Mouse (Mus musculus) thymus, postnatal 25 days (tissue): ENCODE data around the gene Rnf213.

ENCODE experiments used
- DNase-seq: peaks from one replicate; pipeline ENCODE4 v3.0.0; 2022

Gene Rnf213

DNA sequence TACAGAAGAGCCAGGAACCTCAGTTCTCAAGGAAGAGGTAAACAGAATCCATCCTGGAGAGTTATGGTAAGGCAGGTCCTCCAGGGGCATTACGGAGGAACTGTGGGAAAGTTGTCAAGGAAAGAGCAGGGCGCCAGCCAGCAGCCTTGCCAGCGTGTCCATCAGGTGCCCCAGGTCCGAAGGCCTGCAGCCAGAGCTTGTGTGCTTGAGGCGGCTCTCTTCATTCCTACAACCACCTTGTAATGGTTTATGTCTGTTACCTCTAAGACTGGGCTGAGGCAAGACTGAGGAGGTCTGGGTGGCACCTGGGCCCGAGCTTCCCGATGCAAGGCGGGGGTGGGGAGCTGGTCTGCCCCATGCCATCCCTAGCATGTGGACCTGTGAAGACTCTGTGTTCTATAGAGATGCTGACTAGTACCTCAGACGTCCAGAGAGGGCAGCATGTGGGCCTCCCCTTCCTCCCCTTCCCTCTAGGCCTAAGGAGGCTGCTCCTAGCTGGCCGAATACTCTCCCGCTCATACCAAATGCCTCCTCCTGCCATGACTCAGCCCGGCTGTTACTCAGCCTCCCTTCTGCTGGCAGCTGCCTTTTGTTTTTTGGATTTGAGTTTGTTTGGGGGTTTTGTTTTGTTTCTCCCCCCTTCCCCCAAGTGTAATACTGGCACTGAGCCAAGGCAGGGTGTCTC, 123.9 kb downstream of the Rnf213 start:
- no peak for DNase-seq

DNA sequence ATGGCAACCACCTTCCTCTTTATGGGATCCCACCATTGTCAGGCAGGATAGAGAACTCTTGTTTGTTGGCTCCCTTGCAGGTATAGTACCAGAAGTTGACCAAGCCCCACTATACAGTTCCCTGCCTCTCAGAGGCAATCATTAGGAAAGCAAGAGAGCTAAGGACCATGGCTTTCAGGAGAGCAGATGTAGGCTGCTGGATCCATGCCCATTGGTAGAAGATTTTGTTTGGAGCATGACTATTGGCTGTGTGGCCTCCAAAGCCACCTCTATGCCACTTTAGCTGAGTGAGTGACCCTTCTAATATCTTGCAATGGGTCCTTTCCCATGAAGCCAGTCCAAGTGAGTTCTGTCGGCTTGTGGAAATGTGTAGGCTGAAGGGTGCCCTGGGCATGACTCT, 126.5 kb downstream of the Rnf213 start:
- no peak for DNase-seq

DNA sequence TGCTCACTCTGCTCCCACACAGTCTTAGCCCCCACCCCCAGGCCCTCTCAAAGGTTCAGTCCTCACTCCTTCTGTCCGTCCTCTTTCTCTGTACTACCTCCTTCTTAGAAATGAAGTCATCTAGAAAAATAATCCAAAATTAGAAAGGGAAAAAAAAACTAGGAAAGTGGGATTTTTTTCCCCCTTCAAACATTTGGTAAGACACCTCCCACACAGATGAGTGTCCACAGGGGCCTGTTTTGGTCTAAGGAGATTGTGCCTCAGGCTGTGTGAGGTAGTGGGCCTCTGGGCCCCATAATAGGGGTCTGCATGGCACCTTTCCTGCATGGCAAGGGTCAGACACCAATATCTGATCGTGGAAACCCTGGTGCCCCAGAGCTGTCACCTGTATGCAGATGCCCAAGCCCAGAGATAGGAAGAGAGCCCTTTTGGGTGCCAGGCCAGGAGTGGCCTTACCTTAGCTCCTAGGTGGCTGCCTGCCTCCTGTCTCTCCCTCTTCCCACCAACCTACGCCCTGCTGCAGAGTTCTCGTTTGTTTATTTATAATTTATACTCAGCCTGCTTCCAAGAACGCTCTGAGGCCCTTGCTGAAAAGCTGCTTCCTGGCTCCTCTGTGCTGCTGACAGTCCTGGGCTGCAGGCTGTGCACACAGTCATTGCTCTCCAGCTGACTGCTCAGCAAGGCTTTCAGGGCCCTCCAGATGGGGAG, 127.3 kb downstream of the Rnf213 start:
- no peak for DNase-seq

DNA sequence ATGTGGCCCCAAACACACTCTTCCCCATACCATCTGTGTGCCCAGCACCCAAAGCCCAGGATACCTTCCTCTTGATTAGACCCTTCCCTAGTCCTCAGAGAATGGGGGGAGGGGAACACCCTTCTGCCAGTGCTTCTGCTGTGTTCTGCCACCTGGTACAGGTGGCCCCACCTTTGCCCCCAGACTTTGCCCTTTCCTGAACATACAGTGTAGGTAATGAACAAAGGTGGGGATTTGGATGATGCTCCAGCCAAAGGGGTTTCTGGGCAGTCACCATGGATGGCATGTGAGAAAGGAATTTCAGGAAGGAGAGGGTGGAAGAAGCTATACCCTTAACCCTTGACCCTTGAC, 127.8 kb downstream of the Rnf213 start:
- no peak for DNase-seq

DNA sequence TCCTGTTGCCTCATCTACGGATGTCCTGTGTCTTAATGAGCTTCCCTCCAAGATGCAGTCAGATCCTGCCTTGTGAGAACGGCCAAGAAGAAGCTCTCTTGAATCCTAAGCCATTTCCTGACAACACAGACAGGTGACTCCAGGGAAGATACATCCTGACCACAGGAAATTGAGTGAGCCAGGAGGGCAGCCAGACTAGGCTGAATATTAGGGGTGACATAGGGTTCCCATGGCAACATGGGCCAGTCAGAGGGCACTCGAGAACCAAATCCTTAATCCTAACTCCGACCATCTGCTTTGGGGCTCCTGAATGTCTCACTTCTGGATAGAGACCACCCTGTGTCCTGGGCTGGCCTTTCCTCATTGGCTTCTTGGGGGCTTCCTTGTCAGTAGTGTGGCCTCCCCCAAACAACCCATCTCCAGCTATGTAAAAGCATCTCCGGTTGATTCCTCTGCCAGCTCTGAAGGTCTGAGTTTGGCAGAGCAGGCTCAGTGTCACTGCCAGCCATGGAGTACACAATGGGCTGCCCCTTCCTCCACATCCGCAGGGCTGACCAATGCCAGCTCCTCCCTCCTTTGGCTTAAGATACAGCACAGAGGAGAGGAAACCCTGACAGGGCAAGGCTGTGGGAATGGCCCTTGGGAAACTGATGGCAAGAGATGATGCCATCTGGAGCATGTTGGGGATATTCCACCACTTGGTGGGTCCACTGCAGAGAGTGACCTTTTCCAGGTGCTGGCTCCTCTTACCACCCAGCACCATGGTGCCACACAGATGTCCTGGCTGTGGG, 129.2 kb downstream of the Rnf213 start:
- DNase-seq: no peak

DNA sequence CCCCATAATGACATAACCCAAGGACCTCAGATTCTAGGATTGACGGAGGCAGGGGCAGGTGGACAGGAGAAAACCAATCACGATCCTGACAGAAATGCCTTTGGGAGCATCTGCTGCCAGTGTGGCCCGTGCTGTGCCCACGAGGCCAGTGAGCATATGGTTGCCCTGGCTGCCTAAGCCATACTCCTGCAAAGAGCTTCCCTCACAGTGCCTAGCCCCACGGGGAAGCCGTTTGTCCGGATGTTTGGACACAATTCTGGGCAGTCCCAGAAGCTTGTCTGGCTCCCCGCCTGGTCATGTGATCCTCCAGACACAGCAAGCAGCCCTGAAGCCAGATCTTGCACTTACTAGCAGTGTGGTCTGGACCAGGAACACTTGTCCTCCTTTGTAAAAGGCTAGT, 129.9 kb downstream of the Rnf213 start:
- DNase-seq: no peak

DNA sequence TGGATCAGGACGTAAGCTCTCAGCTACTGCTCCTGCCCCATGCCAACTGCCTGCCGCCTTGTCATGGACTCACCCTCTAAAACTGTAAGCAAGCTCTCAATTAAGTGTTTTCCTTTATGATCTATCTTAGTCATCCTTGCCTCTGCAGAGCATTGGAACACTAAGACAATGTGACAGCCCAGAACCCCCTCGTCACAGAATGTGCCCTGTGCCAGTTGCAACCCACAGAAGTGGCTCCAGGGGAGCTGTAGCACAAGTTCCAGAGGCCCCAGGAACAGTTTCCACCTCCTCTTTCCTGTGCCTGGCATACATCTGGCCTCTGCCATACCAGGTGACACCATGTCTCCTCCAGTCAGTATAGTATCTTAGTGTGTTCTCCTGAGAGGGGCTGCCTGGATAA, 130.5 kb downstream of the Rnf213 start:
- DNase-seq: no peak

DNA sequence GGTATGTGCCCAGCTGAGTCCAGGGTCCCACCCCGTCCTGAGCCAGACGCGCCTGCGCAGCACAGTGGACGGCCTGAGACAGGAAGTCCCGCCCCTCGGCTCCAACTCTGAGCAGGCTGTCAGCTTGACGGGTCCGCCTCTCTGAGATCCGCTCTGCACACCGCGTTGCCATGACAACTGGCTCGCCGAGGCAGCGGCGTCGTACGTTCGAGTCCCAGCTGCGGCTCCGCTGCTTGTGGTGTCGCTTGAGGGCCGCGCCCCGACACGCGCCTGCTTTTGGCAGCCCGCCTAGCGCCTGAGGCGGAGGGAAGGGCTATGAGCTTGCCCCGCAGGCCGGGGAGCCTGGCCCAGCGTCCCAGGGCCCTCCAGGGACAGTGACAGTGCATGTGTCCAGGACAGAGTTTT, 131.6 kb downstream of the Rnf213 start:
- DNase-seq: peak; percentile 84

DNA sequence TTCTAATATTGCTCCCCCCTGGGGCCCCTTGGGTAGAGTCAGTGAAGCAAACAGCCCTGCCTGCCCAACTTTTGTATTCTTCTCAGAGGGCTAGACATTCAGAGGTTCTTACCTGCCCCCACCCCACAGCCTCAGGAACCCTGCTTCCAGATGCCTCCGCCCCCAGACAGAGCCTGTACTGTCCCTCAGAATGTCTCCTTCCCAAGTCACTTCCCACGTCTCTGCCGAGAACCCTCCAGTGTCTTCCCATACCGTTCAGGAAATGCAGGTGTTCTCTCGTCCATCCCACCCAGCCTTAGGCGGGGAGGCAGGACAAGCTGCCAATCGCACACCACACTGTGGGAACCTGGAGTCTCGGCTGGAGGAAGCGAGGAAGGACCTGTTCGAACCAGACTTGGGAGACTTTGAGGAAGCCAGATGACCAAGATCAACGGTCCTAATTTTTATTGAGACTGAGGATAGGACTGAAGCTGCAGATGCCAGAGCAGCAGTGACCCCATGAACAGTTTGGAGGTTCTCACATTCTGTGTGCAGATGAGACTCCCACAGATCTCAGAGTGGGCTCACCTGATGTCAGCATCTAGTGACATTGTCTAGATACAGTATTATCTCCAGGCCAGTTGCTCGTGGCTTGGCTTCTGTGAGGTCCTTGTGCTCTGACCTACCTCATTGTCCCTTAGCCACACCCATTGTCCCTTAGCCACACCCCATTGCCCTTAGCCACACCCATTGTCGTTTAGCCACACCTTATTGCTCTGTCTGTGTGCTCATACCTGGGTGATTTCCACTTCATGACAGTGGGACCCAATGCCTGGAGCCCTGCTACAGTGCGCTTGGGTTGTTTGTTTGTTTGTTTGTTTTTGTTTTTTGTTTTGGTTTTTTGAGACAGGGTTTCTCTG, 133.4 kb downstream of the Rnf213 start:
- no peak for DNase-seq

DNA sequence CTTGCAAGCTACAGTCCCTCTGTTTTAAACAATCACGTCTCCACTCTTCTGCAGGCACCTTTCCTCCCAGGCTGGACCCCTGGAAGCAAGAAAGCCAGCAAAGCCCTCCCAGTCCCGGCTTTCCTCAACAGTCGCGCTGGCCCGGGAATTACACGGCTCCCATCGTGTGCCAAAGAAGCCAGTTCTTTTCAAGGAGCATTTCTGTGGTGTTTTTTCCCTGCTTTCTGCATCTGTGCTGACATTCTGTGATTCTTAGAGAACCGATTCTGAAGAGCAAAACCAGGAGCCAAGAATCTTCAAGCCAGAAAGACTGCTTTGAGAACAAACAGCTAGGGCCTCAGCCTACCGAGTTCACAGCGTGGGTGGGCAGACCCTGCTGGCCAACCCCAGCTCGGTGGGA, 136.0 kb downstream of the Rnf213 start:
- DNase-seq: no peak

DNA sequence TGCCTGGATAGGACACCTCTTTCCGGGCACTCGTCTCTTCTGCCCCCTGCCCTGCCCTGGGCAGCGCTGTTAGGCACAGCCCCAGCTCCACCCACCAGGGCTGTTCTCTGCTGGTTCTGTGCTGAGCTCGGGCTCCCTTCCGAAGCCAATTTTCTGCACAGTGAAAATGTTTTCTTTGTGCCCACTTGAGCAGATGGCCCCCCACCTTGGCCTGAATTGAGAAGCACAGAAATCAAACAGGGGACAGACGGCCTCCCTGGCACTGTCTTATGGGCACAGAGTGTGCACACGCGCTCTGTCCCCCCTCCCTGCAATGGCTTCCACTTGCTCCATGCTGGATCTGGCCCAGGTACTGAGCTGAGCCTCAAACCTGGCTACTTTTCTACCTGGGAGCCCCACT, 139.6 kb downstream of the Rnf213 start:
- no peak for DNase-seq

DNA sequence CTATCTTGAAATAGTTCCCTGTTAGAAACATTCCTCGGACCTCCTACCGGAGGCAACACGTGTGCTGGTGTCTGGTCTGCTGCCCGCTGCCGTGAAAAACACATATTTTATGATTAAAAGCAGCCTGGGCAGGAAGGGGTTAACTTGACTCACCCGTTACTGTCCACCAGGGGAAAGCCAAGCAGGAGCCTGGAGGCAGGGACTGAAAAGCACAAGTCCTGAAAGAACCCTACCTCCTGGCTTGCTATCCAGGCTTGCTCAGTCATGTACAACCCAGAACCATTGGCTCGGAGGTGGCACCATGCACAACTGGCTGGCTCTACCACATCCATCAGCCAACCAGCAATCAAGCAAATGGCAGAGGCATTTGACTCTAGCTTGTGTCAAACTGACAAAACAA, 140.8 kb downstream of the Rnf213 start:
- DNase-seq: no peak
